Mouse (Mus musculus): Measurements from ENCODE around the gene Dct. TPM values are rescaled to one million over a fixed set of nuclear protein-coding genes. Genes with fewer than 3 reads are reported as not detected.

Gene Dct
- 6.1 and 6.7 TPM in 2 replicates for polyA plus RNA-seq (2015; fragmentation: Nextera tagmentation; extraction: Ambion mirVana)

DNA sequence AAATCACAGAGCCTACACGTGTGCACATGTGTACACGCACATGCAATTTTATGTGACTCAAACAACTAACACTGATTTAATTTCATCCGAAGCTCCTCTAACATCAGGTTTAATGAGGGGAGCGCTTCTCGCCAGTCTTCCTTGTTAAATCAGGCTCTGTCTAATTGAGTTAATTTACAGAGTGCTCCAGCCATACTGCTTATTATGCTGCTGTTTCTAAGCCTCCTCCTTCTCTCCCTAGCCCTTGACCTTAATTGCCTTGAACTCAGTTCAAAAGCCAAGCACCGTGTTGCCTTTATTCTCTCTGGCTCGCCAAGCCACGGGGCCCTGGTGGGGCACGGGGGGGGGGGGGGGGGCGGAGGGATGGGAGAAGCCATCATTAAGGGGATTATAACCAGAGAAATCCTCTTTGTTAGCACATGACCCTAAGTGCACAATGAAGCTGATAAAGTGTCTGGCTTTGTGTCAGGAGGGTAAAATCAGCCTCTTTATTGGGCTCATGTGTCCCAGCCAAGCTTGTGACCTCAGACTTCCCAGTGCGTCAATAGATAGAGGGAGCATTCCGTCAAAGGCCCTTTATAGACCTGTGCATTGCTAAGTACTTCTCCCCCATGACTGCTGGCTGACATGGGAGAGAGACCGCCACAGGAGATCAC, at the start of gene Dct:
Gene Dct (minus strand): TSS at position 270 of the 656 bp plus-strand sequence.
- Histone ChIP-seq H3K27ac (ENCODE audit: low read depth, low read length) (peak within 1 kb of the TSS; percentile 78), H3K27me3 (replicated peaks; ENCODE audit: control insufficient read depth, insufficient read depth, low read length) (no peaks in the 10 kb centered on the region), H3K4me1 (replicated peaks; ENCODE audit: control insufficient read depth, insufficient read depth, low read length) (peaks cover 3% of the 10 kb centered on the region), H3K36me3 (ENCODE audit: control insufficient read depth, insufficient read depth) (no peaks in the 10 kb centered on the region), H3K4me2 (replicated peaks; ENCODE audit: low read depth) (peak within 1 kb of the TSS; percentile 45), H3K4me3 (ENCODE audit: low read depth, low read length) (no peak within 1 kb of the TSS; the same call in 1 of the 2 replicates), H3K9ac (ENCODE audit: low read depth, low read length) (no peak within 1 kb of the TSS), H3K9me3 (ENCODE audit: control insufficient read depth) (no peaks in the 10 kb centered on the region)
- peak; percentile 92 for ATAC-seq
- no peak for TF ChIP-seq CTCF (IDR thresholded peaks at IDR 0.05; ENCODE audit: low read depth)
- 38% methylated on average over 13 of the region's 13 CpGs for WGBS

DNA sequence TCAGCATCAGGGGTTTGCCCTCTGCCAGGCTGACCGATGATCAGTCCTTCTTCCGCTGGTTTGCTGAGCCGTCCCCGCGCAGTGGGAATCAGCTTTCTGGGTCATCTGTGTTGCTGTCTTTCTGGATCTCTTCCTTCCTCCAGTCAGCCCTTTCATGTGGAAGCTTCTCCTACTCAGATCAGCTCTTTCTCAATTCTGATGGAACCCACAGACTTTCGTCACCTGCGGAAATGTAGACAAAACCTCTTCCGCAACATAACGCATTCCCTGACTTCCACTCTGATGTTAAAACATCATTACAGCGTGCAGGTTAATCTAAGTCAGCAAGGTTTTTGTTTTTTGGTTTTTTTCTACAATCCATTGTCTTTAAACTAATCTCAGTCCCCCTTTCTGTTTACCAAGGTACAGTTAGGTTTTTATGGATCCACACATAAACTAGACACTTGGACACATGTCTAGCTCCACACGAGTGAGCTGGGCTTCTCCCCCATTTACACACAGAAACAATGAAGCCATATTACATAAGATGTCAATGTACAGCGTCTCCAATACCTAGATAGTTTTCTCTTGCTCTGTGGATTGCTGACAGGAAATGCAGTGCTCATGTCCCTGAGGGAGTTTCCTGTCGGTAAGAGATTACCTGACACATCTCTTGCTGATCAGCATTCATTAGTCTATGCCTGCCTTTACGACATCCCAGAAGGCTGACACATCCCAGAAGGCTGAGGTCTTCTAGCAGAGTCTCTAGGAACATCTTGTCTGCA, 49.4 kb upstream of the Dct start:
- Histone ChIP-seq H3K36me3 (ENCODE audit: control insufficient read depth, insufficient read depth) (no peaks in the 10 kb centered on the region), H3K4me2 (replicated peaks; ENCODE audit: low read depth) (no peak overlapping the region), H3K4me3 (ENCODE audit: low read depth, low read length) (no peak overlapping the region), H3K4me1 (replicated peaks; ENCODE audit: control insufficient read depth, insufficient read depth, low read length) (no peaks in the 10 kb centered on the region), H3K9ac (ENCODE audit: low read depth, low read length) (no peak overlapping the region), H3K9me3 (ENCODE audit: control insufficient read depth) (no peaks in the 10 kb centered on the region), H3K27ac (ENCODE audit: low read depth, low read length) (no peak overlapping the region), H3K27me3 (replicated peaks; ENCODE audit: control insufficient read depth, insufficient read depth, low read length) (no peaks in the 10 kb centered on the region)
- no peak for ATAC-seq
- TF ChIP-seq CTCF (IDR thresholded peaks at IDR 0.05; ENCODE audit: low read depth) = no peak
- 82% methylated on average over 14 of the region's 14 CpGs for WGBS

DNA sequence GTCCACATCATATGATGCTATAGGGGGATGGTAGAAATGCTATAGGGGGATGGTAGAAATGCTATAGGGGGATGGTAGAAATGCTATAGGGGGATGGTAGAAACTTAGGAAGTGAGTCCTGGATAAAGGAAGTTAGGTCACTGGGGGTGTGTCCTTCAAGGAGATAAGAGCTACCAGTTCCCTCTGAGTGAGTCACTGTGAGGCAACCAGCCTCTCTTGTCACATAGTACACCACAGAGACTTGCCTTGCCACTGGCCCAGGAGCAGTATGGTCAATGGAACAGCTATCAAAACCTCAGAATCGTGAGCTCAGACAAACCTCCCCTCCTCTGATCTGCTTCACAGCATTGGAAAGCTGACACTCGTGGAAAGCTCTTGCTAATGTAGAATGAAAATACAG, 46.2 kb upstream of the Dct start:
- no peak for TF ChIP-seq CTCF (IDR thresholded peaks at IDR 0.05; ENCODE audit: low read depth)
- Histone ChIP-seq H3K36me3 (ENCODE audit: control insufficient read depth, insufficient read depth) (no peaks in the 10 kb centered on the region), H3K4me2 (replicated peaks; ENCODE audit: low read depth) (no peak overlapping the region), H3K9me3 (ENCODE audit: control insufficient read depth) (no peaks in the 10 kb centered on the region), H3K4me1 (replicated peaks; ENCODE audit: control insufficient read depth, insufficient read depth, low read length) (no peaks in the 10 kb centered on the region), H3K27me3 (replicated peaks; ENCODE audit: control insufficient read depth, insufficient read depth, low read length) (no peaks in the 10 kb centered on the region), H3K4me3 (ENCODE audit: low read depth, low read length) (no peak overlapping the region), H3K27ac (ENCODE audit: low read depth, low read length) (no peak overlapping the region), H3K9ac (ENCODE audit: low read depth, low read length) (no peak overlapping the region)
- 41% methylated on average over 2 of the region's 2 CpGs for WGBS
- ATAC-seq = peak; percentile 80

DNA sequence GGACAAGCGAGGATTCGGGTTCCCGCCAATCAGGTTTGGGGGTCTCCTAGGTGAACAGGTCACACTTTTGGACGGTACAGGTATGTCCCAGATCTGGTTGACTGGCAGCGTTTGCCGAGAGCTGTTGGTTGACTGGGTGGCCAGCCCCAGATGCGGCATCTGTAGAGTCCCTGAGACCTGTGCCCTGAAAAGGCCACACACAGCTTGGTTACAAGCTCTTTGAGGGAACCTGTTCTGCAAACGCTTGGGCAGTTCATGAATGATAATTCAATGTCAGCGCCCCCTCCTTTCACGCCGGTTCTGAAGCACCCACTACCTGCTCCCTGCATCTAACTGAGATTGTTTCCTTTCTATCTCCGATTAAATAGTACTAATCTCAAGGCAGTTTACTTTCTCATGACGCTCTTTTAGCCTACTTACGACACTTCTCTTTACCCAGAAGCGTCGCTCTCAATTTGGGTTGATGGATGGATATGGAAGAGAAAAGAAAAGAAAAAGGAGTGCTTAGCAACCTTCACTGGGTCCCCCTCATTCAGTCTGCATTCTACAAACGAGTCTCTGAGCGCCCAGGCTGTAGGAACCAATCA, 37.9 kb upstream of the Dct start:
- H3K9ac ChIP-seq (ENCODE audit: low read depth, low read length) = peak overlapping the region; percentile 65
- H3K9me3 ChIP-seq (ENCODE audit: control insufficient read depth) = no peaks in the 10 kb centered on the region
- WGBS = 2% methylated on average over 18 of the region's 18 CpGs
- H3K4me2 ChIP-seq (replicated peaks; ENCODE audit: low read depth) = peak overlapping the region; percentile 81
- no peaks in the 10 kb centered on the region; the same call in 1 of the 2 replicates for H3K4me1 ChIP-seq (replicated peaks; ENCODE audit: control insufficient read depth, insufficient read depth, low read length)
- no peak for TF ChIP-seq CTCF (IDR thresholded peaks at IDR 0.05; ENCODE audit: low read depth)
- ATAC-seq = peak; percentile 37
- peak overlapping the region; percentile 88; the same call in 1 of the 2 replicates for H3K27ac ChIP-seq (ENCODE audit: low read depth, low read length)
- H3K36me3 ChIP-seq (ENCODE audit: control insufficient read depth, insufficient read depth) = no peaks in the 10 kb centered on the region
- peak overlapping the region; percentile 86 for H3K4me3 ChIP-seq (ENCODE audit: low read depth, low read length)
- H3K27me3 ChIP-seq (replicated peaks; ENCODE audit: control insufficient read depth, insufficient read depth, low read length) = no peaks in the 10 kb centered on the region

DNA sequence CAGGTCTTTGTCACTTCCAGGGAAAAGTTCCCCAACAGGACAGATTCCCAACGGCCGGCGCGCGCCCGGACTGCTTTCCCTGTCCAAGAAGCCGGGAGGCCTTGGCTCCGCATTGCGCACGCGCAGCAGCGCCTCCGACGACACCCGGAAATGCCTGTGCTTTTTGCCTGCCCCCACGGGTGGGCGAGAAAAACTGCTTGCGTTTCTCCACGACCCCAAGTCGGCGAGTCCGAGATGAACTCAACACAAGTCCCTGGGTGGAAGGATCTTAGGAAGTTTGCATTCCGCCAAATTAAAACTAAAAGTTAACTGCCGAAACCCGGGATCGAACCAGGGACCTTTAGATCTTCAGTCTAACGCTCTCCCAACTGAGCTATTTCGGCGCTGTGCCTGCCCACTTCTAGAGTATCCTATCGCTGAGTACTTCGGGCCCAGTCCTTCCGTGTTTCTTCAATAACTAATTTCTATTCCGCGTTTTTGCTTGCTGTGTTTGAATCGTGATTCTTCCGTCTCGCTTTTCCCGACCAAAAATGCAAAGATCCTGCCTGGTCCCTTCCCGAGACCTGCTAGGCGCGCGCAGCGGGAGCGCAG, 37.3 kb upstream of the Dct start:
- WGBS = under 1% methylated on average over 44 of the region's 44 CpGs
- Histone ChIP-seq H3K9ac (ENCODE audit: low read depth, low read length) (peak overlapping the region; percentile 65), H3K4me3 (ENCODE audit: low read depth, low read length) (peak overlapping the region; percentile 86), H3K27me3 (replicated peaks; ENCODE audit: control insufficient read depth, insufficient read depth, low read length) (no peaks in the 10 kb centered on the region), H3K4me2 (replicated peaks; ENCODE audit: low read depth) (peak overlapping the region; percentile 81), H3K9me3 (ENCODE audit: control insufficient read depth) (no peaks in the 10 kb centered on the region), H3K4me1 (replicated peaks; ENCODE audit: control insufficient read depth, insufficient read depth, low read length) (no peaks in the 10 kb centered on the region; the same call in 1 of the 2 replicates), H3K27ac (ENCODE audit: low read depth, low read length) (peak overlapping the region; percentile 88), H3K36me3 (ENCODE audit: control insufficient read depth, insufficient read depth) (no peaks in the 10 kb centered on the region)
- no peak for TF ChIP-seq CTCF (IDR thresholded peaks at IDR 0.05; ENCODE audit: low read depth)
- ATAC-seq = peak; percentile 94
